In the genomic region with DNA sequence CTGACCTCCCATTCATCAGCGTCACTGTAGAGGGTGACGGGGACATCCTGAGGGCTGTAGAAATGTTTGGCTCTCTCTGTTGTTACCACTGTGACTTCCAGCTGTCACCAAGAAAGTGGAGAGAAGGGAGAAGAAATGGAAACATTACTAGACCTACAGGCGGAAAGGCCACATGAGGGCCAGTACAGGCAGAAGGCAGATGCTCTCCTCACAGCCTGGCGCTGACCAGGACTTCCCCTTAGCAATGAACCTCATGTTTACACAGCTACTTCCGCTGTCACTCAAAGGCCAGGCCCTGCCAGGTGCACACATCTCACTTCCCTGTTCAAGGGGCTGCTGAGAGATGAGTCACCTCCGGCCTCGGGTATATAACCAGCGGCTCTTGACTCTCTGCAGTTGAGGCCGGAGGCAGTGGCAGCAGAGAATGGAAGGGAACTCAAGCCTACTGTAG, we compare ENCODE assay signal across 8 mouse cellular contexts. TPM values are rescaled to one million over a fixed set of nuclear protein-coding genes. Genes with fewer than 3 reads are reported as not detected.
DNase-seq lines count a peak whose midpoint lies in the region; ATAC-seq and TF ChIP-seq lines count a peak whose summit lies in the region.

No protein-coding gene starts in this region.

- TF ChIP-seq CTCF in hindbrain, postnatal 0 days (IDR thresholded peaks at IDR 0.05; ENCODE audit: low read depth) = no peak
- no peak for TF ChIP-seq CTCF in liver, adult 2 months (IDR thresholded peaks at IDR 0.05; ENCODE audit: low read depth, low read length)

- H3K9me3 ChIP-seq in forebrain, embryonic 12.5 days = no peaks in the 10 kb centered on the region
- no peaks in the 10 kb centered on the region for H3K9me3 ChIP-seq in forebrain, embryonic 11.5 days (ENCODE audit: control insufficient read depth, low read length)
- no peaks in the 10 kb centered on the region for H3K9me3 ChIP-seq in hindbrain, postnatal 0 days (ENCODE audit: low read length)

- TF ChIP-seq POLR2A in liver, adult 2 months (IDR thresholded peaks at IDR 0.05; ENCODE audit: extremely low read depth, insufficient read depth, low read length) = no peak

- H3K4me3 ChIP-seq in forebrain, embryonic 12.5 days (replicated peaks) = no peak overlapping the region
- H3K4me3 ChIP-seq in forebrain, embryonic 11.5 days (ENCODE audit: low read depth, low read length) = no peak overlapping the region
- H3K4me3 ChIP-seq in hindbrain, postnatal 0 days (ENCODE audit: low read length) = no peak overlapping the region
- H3K4me3 ChIP-seq in liver, adult 2 months (ENCODE audit: insufficient read depth, low read depth, low read length) = no peak overlapping the region

- H3K4me2 ChIP-seq in forebrain, embryonic 12.5 days = no peak overlapping the region
- H3K4me2 ChIP-seq in forebrain, embryonic 11.5 days (ENCODE audit: low read depth, low read length, severe bottlenecking) = no peak overlapping the region
- no peak overlapping the region for H3K4me2 ChIP-seq in hindbrain, postnatal 0 days (ENCODE audit: low read depth, low read length)

- no peak overlapping the region for H3K9ac ChIP-seq in forebrain, embryonic 12.5 days
- no peak overlapping the region for H3K9ac ChIP-seq in forebrain, embryonic 11.5 days (ENCODE audit: low read length)
- no peak overlapping the region for H3K9ac ChIP-seq in hindbrain, postnatal 0 days (replicated peaks; ENCODE audit: low read length)
- H3K9ac ChIP-seq in liver, adult 2 months (ENCODE audit: low read depth, low read length) = no peak overlapping the region

- no peaks in the 10 kb centered on the region for H3K36me3 ChIP-seq in forebrain, embryonic 12.5 days (replicated peaks)
- H3K36me3 ChIP-seq in forebrain, embryonic 11.5 days (ENCODE audit: control insufficient read depth, insufficient read depth, low read length) = no peaks in the 10 kb centered on the region
- H3K36me3 ChIP-seq in hindbrain, postnatal 0 days (ENCODE audit: insufficient read depth, low read length) = no peaks in the 10 kb centered on the region
- H3K36me3 ChIP-seq in liver, adult 2 months (ENCODE audit: control insufficient read depth, insufficient read depth, low read length) = no peaks in the 10 kb centered on the region

- no peak for ATAC-seq in forebrain, embryonic 12.5 days (ENCODE audit: low FRiP score)
- no peak for ATAC-seq in forebrain, embryonic 11.5 days (replicated peaks; ENCODE audit: low FRiP score)
- peak; percentile 8 for ATAC-seq in hindbrain, postnatal 0 days

- H3K27ac ChIP-seq in forebrain, embryonic 12.5 days = 0 out of 2 replicates have a peak overlapping the region, but pooled peaks have one; percentile 43
- no peak overlapping the region for H3K27ac ChIP-seq in forebrain, embryonic 11.5 days (ENCODE audit: low read depth, low read length)
- peak overlapping the region; percentile 77 for H3K27ac ChIP-seq in hindbrain, postnatal 0 days
- H3K27ac ChIP-seq in liver, adult 2 months (replicated peaks; ENCODE audit: insufficient read depth, low read depth, low read length) = peak overlapping the region; percentile 3; the same call in 1 of the 2 replicates

- WGBS in forebrain, embryonic 12.5 days = 86% methylated on average over 9 of the region's 9 CpGs
- WGBS in forebrain, embryonic 11.5 days = 89% methylated on average over 9 of the region's 9 CpGs
- WGBS in hindbrain, postnatal 0 days = 68% methylated on average over 9 of the region's 9 CpGs
- 54% methylated on average over 9 of the region's 9 CpGs for WGBS in liver, adult 2 months

- H3K4me1 ChIP-seq in forebrain, embryonic 12.5 days = no peaks in the 10 kb centered on the region
- H3K4me1 ChIP-seq in forebrain, embryonic 11.5 days (replicated peaks; ENCODE audit: control insufficient read depth, insufficient read depth, low read length) = no peaks in the 10 kb centered on the region
- peaks cover 16% of the 10 kb centered on the region; the same call in 1 of the 2 replicates for H3K4me1 ChIP-seq in hindbrain, postnatal 0 days (ENCODE audit: insufficient read depth, low read length)
- peaks cover 7% of the 10 kb centered on the region; the same call in 1 of the 2 replicates for H3K4me1 ChIP-seq in liver, adult 2 months (ENCODE audit: control insufficient read depth, insufficient read depth, low read length)

- DNase-seq in forebrain, embryonic 11.5 days (ENCODE audit: low spot score) = no peak
- peak; percentile 55 for DNase-seq in R1 (ENCODE audit: low read depth, low spot score)
- peak; percentile 17 to 56 for DNase-seq in gastrocnemius, adult 8-10 months (ENCODE audit: low spot score in 2 of 2)
- no peak for DNase-seq in hindbrain, postnatal 0 days (ENCODE audit: low spot score)
- DNase-seq in liver, adult 2 months (ENCODE audit: extremely low read depth, low read depth, low spot score) = peak; percentile 22
- peak; percentile 41 for DNase-seq in neural tube, embryonic 10.5 days (ENCODE audit: extremely low spot score, low spot score)
- DNase-seq in urinary bladder, postnatal 14 days (ENCODE audit: low spot score) = peak; percentile 85

- no peaks in the 10 kb centered on the region for H3K79me2 ChIP-seq in liver, adult 2 months (ENCODE audit: control insufficient read depth, insufficient read depth, low read length)

- H3K27me3 ChIP-seq in forebrain, embryonic 12.5 days = no peaks in the 10 kb centered on the region
- H3K27me3 ChIP-seq in forebrain, embryonic 11.5 days (ENCODE audit: control insufficient read depth, insufficient read depth, low read length) = no peaks in the 10 kb centered on the region
- no peaks in the 10 kb centered on the region for H3K27me3 ChIP-seq in hindbrain, postnatal 0 days (ENCODE audit: insufficient read depth, low read length)
- no peaks in the 10 kb centered on the region for H3K27me3 ChIP-seq in liver, adult 2 months (ENCODE audit: control insufficient read depth, insufficient read depth, low read length)

RNA-seq across cellular contexts. Expression of a gene that starts 18.8 kb away (rescaled TPM):
- 24.4 and 24.7 TPM in 2 replicates for polyA plus RNA-seq in forebrain, embryonic 12.5 days (2016; fragmentation: Nextera tagmentation; extraction: Ambion mirVana)
- 26.5 and 29.5 TPM in 2 replicates for polyA plus RNA-seq in forebrain, embryonic 11.5 days (2014; fragmentation: Nextera tagmentation; extraction: Ambion mirVana)
- total RNA-seq in gastrocnemius, adult 8-10 months (2022) = 10 to 100 TPM in 1 of 4 experiments, 1 to 10 TPM in 3; 7.0 to 10.8 (median 7.6) TPM
- total RNA-seq in hindbrain, postnatal 0 days (2014; rRNA removed) = 16.6 and 25.8 TPM in 2 replicates
- polyA plus RNA-seq in hindbrain, postnatal 0 days (2015; fragmentation: Nextera tagmentation; extraction: Ambion mirVana) = 16.5 and 19.3 TPM in 2 replicates
- 10.9 and 11.3 TPM in 2 replicates for total RNA-seq in liver, adult 2 months (2014; rRNA removed)
- 25.2 and 42.4 TPM in 2 replicates for polyA plus RNA-seq in liver, adult 2 months (2012; rRNA removed)

RNA-seq across cellular contexts. Expression of a gene that starts 46.7 kb away (rescaled TPM):
- 41.5 and 41.9 TPM in 2 replicates for polyA plus RNA-seq in forebrain, embryonic 12.5 days (2016; fragmentation: Nextera tagmentation; extraction: Ambion mirVana)
- 15.5 and 17.4 TPM in 2 replicates for polyA plus RNA-seq in forebrain, embryonic 11.5 days (2014; fragmentation: Nextera tagmentation; extraction: Ambion mirVana)
- total RNA-seq in gastrocnemius, adult 8-10 months (2022) = 1 to 10 TPM in 1 of 4 experiments, under 1 TPM in 3; 0.34 to 1.3 (median 0.76) TPM
- 366 and 375 TPM in 2 replicates for total RNA-seq in hindbrain, postnatal 0 days (2014; rRNA removed)
- 154 and 163 TPM in 2 replicates for polyA plus RNA-seq in hindbrain, postnatal 0 days (2015; fragmentation: Nextera tagmentation; extraction: Ambion mirVana)
- total RNA-seq in liver, adult 2 months (2014; rRNA removed) = 10.3 and 12.7 TPM in 2 replicates
- polyA plus RNA-seq in liver, adult 2 months (2012; rRNA removed) = 13.7 and 18.2 TPM in 2 replicates

Comparison
In these comparisons a context has a peak if more than half of its experiments do, and no peak if none do; other contexts are left out.
1. DNase-seq: peak in R1 (single experiment), gastrocnemius, adult 8-10 months (2 of 2), liver, adult 2 months (single experiment), neural tube, embryonic 10.5 days (single experiment) and urinary bladder, postnatal 14 days (single experiment); none in forebrain, embryonic 11.5 days (single experiment) and hindbrain, postnatal 0 days (single experiment).